Mouse (Mus musculus): ENCODE measurements around the gene Maml3.
A peak's percentile ranks its signal among the peaks of the same experiment; 100 is the strongest.

Maml3 gene

DNA sequence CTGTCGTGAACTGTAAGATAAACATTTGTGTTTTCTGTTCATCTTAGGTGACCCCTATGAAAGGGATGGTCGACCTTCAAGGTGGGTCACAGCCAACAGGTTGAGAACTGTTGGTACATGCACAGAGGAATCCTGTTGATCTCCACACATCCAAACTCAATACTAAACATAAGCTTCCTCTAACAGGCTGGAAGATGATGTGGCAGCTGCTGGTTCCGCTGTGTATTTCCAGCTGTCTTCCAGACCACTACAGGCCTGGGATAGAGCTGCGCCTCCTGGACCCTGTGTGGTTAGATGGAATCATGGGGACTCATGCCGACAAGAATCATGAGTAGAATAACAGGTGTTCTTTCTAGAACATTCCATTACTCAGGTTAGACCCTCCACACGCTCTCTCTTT, 101.2 kb downstream of the Maml3 start:
- no peak for DNase-seq (ENCODE audit: low spot score in 2 of 2)

- no peak for DNase-seq (ENCODE audit: low spot score in 2 of 2)
Measured at GRCm38 (mm10) chr3:52001518-52001895, 103.4 kb downstream of the Maml3 start.

DNA sequence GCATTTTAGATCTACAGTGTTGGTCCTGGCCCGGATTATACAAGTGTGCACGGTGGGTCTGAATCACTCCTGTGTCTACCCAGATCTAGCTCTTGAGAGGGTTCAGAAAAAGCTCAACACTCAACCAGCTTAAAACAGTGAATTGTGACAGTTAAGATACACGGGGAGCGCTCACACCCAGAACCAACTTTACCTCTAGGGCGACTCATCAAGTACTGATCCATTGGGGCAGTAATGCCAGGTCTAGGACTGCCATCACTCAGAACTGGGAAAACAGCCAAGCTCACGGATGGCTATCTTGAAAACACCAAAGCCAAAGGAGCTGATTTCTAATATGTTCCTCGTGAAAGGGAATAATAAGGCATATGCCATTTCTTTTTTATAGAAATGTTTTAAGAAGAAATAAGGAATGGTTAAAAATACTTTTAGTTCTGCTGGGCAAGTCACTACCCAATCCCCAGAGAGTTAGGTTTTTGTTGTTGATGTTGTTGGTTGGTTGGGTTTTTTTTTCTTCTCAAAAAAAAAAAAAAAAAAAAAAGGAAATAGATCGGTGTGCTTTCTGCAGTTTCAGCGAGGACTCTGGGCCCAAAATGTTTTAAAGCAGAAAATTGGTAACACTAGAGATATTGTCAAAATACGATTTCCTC, 103.9 kb downstream of the Maml3 start:
- no peak for DNase-seq (ENCODE audit: low spot score in 2 of 2)

- DNase-seq (ENCODE audit: low spot score in 2 of 2): peak; percentile 31 to 83
Measured at GRCm38 (mm10) chr3:51999671-52000437, 105.0 kb downstream of the Maml3 start.

- DNase-seq (ENCODE audit: low spot score in 2 of 2): no peak
Measured at GRCm38 (mm10) chr3:51998511-51999399, 106.1 kb downstream of the Maml3 start.

DNA sequence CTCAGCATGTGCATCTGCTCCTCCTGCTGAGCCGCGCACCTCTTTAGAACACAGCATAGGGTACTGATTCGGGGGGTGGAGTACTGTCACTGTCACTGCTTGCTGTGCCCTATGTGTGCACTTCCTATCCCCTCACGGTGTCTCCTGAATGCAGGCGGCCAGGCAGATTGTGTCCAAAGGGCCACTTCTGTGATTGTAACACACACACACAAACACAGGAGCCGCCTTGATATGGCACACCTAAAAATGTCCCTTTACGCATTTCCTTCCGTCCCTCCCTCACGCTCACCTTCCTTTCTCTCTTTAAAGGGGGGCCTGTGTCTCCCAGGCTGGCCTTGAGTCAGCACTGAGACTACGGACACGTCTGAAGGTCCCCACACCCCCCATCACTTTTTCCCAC, 107.3 kb downstream of the Maml3 start:
- DNase-seq (ENCODE audit: low spot score in 2 of 2): no peak

- no peak for DNase-seq (ENCODE audit: low spot score in 2 of 2)
Measured at GRCm38 (mm10) chr3:51986507-51986906, 118.4 kb downstream of the Maml3 start.

GRCm38 (mm10) chr3:51981496-51981895, 123.4 kb downstream of the Maml3 start:
- no peak for DNase-seq (ENCODE audit: low spot score in 2 of 2)

DNA sequence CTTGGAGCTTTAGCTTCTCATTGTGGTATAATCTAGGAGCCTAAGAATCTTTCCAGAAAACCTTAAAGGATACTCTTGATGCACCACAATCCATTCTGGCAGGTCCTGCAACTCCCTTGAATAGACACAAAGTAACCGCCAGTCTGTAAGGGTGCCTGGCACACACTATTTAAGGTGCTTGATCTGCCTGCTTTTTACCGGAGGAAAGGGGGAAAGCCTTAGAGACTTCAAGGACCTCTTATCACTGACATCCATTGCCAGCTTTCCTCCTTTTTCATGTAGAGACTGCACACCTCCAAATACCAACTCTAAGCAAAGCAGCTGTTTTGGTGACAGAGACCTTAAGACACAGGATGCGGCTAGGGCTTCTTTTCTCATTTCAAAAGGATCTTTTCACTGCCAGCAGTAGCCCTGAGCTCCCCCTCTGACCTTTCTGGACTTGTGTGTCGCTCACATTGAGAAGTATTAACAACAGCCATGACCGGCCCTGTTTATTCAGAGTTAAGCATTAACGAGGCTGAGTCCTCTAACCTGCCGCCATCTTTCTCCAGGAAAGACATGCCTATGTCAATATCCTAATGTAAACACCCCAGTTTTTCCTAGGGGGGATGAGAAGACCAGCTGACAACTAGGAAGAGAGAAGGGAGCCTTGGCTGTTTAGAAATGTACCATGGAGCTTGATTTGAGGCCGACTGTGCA, 127.1 kb downstream of the Maml3 start:
- DNase-seq (ENCODE audit: low spot score in 2 of 2): no peak

GRCm38 (mm10) chr3:51974601-51975000, 130.3 kb downstream of the Maml3 start:
- no peak for DNase-seq (ENCODE audit: low spot score in 2 of 2)

DNA sequence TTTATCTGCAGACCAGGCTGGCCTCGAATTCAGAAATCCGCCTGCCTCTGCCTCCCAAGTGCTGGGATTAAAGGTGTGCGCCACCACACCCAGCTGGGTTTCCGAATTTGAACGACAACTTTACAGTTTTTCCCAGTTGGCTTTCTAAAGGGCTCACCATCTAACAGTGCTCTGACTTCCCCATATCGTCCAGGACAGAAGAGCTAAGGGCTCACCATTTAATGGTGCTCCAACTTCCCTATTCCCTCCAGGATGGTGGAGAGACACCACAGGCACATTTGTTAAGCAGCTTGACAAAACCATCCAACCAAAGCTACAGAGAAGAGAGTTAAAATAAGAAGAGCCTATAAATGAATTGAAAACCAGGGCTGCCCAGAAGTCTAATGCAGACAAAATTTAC, 130.7 kb downstream of the Maml3 start:
- no peak for DNase-seq (ENCODE audit: low spot score in 2 of 2)

DNA sequence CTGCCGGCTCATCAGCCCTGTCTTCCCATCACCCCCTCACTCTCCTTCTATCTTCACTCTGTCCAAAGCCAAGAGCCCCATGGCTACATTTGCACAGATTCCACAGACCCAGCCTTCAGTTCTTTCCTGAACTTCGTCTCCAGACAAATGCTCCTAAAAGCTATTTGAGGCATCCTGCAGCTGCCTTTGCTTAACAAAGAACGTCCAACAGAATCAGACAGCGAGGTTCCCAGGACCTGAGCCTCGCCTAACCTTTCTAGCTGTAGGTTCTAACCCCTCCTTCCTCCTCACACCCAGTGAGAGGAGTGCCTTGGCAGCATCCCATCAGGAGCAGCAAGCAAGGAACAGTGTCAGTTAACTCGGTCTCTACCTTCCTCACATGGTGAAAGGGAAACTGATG, 132.3 kb downstream of the Maml3 start:
- no peak for DNase-seq (ENCODE audit: low spot score in 2 of 2)

DNA sequence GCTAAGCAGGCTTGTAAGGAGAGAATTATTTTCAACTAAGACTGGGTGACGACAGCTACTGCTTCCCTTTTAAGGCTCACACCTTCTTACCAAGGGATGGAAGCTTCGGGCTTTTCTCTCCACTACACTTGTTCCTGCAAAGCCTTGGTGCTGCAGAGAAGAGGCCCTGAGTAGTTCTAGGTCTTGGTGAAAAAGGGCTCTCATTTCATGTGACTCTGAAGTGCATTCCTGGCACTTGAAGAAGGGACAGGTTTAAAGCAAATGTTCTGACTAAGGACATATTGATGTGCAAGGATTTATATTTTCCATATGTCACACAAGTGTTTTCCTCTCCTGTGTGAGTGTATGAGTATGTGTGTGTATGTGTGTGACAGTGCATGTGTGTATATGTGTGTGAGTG, 134.4 kb downstream of the Maml3 start:
- DNase-seq (ENCODE audit: low spot score in 2 of 2): no peak

DNA sequence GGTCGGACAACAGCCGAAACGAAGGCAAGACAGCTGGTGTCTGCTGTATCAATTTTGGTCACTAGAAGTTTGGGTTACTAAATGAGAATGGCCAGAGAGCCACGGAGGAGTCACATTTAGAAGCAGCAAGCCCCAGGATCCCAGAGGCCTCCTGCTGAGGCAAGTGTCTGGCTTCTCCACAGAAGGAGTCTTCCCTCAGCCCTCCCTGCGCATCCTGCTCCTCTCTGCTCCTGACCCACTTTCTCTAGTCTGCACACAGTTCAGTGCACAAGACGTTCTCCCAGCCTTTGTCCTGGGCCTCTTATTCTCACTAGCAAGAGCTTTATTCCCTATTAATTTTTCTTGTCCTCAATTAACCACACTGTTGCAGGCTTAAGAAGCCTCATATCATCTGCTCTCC, 135.4 kb downstream of the Maml3 start:
- no peak for DNase-seq (ENCODE audit: low spot score in 2 of 2)

DNA sequence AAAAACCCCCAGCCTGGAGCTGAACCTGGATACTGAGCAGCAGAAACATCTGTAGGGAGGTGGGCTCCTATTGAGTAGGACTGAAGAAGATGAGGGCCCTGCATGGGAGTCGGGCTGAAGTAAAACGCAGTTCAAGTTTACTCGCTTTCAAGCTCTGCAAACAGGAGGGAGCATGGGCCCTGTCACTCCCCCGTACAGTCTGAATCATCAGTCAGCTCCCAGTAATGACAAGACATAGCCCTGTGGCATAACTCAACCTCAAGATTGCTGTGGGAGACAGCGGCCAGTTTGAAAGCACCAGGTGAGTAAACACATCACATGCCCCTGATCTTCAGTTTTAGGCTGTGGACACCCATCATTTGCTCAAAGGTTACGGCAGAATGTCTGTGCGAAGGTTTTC, 139.0 kb downstream of the Maml3 start:
- DNase-seq (ENCODE audit: low spot score in 2 of 2): no peak

GRCm38 (mm10) chr3:51965436-51965835, 139.4 kb downstream of the Maml3 start:
- no peak for DNase-seq (ENCODE audit: low spot score in 2 of 2)

DNA sequence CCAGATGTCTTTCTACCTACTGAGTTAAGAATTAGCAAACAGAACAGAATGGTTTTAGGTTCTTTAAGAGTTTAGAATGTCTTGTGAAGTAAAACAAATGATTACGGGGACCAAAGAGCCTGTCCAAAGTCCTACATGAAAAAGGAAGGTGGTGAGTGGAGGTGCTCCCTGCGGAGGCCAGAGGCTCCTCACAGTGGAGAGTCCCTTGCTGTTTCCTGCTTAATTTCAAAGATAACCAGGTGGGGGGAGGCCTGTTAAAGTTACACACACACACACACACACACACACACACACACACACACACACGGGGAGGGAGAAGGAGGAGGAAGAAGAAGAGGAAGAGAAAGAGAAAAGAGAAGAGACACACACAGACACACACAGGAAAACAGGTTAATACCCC, 139.9 kb downstream of the Maml3 start:
- no peak for DNase-seq (ENCODE audit: low spot score in 2 of 2)

GRCm38 (mm10) chr3:51963891-51964593, 140.8 kb downstream of the Maml3 start:
- DNase-seq (ENCODE audit: low spot score in 2 of 2): no peak

DNA sequence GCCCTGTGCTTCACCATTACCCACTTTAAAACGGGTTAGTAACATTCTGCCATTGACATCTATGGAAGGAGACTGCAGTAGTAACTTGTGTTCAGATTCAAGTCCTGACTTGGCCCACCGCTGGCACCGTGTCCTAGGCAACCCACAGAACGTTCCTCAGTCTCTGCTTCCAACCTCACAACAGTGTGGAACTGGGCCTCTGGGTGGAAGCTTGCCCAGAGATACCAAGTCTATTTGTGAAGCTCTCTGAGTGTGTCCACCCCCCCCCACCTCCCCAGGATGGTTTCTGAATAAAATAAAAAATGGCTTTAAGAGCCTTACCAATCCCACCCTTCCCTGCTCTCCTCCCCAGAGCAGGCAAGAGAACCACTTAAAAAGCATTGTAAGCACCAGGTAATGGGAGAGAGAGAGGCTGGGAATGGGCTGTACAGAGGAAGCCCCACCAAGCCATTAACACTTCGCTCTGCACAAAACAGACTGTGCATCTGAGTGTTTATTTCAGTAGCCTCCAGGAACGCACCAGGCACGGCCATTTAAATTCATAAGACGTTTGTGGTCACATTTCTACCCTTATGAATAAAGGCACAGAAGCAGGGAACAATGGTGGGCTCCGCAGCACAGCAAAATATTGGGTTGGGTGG, 141.6 kb downstream of the Maml3 start:
- no peak for DNase-seq (ENCODE audit: low spot score in 2 of 2)

DNA sequence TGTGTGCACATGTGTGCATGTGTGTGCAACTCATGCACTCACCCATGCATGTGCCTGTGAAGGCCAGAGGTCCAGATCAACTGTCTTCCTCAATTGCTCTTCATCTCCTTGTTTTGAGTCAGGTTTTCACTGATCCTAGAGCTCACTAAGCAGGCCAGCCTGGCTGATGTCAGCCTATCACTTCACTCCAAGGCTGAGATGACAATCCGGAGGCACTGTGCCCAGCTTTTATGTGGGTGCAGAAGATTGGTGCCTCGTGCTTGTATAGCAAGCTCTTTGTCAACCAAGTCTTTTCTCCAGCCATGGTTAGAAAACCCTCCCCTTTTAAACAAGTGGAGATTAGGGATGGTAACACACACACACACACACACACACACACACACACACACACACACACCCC, 146.1 kb downstream of the Maml3 start:
- no peak for DNase-seq (ENCODE audit: low spot score in 2 of 2)

DNA sequence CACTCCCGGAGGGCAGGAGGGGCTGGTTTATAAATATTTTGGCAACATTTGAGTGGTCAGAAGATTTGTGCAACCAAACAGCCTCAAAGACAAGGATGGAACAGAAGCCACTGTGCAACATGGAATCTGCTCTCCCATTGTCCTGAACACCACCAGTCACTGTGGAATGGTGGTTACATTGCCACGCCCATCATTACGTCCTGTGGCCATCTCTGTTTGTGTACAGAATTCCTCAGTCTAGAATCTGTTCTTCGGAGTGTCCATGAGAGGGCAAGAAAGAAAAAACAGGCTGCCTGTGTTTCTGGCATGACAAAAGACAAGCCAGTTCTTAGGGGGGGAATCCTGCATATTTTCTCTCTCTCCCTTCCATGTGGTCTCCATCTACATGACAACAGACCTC, 150.4 kb downstream of the Maml3 start:
- no peak for DNase-seq (ENCODE audit: low spot score in 2 of 2)
